Mouse (Mus musculus) kidney, adult 18-20 months (tissue): ENCODE results near the gene Rhog.

Experiments
- DNase-seq: peaks from one replicate; pipeline ENCODE4 v3.0.0; 2021

Rhog gene

GRCm38 (mm10) chr7:102249896-102250630 is 5.8 kb downstream of the Rhog start:
- peak; percentile 86 for DNase-seq

GRCm38 (mm10) chr7:102249531-102249895 is 6.3 kb downstream of the Rhog start:
- no peak for DNase-seq

GRCm38 (mm10) chr7:102248691-102249404 is 7.0 kb downstream of the Rhog start:
- DNase-seq: no peak

- DNase-seq: no peak
Observed at GRCm38 (mm10) chr7:102246956-102247797, 8.7 kb downstream of the Rhog start.

- DNase-seq: no peak
Observed at GRCm38 (mm10) chr7:102246265-102246664, 9.6 kb downstream of the Rhog start.

GRCm38 (mm10) chr7:102245775-102246174 is 10.1 kb downstream of the Rhog start:
- no peak for DNase-seq

- DNase-seq: no peak
Observed at GRCm38 (mm10) chr7:102244782-102245535, 10.9 kb downstream of the Rhog start.

- DNase-seq: no peak
Observed at GRCm38 (mm10) chr7:102243870-102244269, 12.0 kb downstream of the Rhog start.

GRCm38 (mm10) chr7:102242917-102243316 is 12.9 kb downstream of the Rhog start:
- no peak for DNase-seq

- DNase-seq: no peak
Observed at GRCm38 (mm10) chr7:102242371-102242770, 13.5 kb downstream of the Rhog start.

- DNase-seq: no peak
Observed at GRCm38 (mm10) chr7:102239591-102239990, 16.3 kb downstream of the Rhog start.

- no peak for DNase-seq
Observed at GRCm38 (mm10) chr7:102238686-102239286, 17.1 kb downstream of the Rhog start.

GRCm38 (mm10) chr7:102233059-102233458 is 22.8 kb downstream of the Rhog start:
- DNase-seq: no peak

GRCm38 (mm10) chr7:102229814-102230213 is 26.0 kb downstream of the Rhog start:
- no peak for DNase-seq

GRCm38 (mm10) chr7:102228049-102228670 is 27.7 kb downstream of the Rhog start:
- DNase-seq: no peak

GRCm38 (mm10) chr7:102226051-102226450 is 29.8 kb downstream of the Rhog start:
- DNase-seq: no peak

GRCm38 (mm10) chr7:102223883-102224738 is 31.7 kb downstream of the Rhog start:
- no peak for DNase-seq

- peak; percentile 82 for DNase-seq
Observed at GRCm38 (mm10) chr7:102222830-102223556, 32.9 kb downstream of the Rhog start.

GRCm38 (mm10) chr7:102222336-102222735 is 33.5 kb downstream of the Rhog start:
- DNase-seq: no peak

- DNase-seq: no peak
Observed at GRCm38 (mm10) chr7:102221899-102222298, 34.0 kb downstream of the Rhog start.
